Mouse (Mus musculus): Measurements from ENCODE around the gene Copz2. TPM values are rescaled to one million over a fixed set of nuclear protein-coding genes. Genes with fewer than 3 reads are reported as not detected.

Copz2 gene
- polyA plus RNA-seq, 1 experiment: 10.6 TPM

GRCm38 (mm10) chr11:96828881-96829280 is 20.8 kb upstream of the Copz2 start:
- H3K27me3 ChIP-seq (ENCODE audit: control insufficient read depth, insufficient read depth, low read length): no peaks in the 10 kb centered on the region
- H3K4me1 ChIP-seq (ENCODE audit: control insufficient read depth, insufficient read depth, insufficient read length): peaks cover 3% of the 10 kb centered on the region; the same call in 1 of the 2 replicates
- H3K4me3 ChIP-seq (ENCODE audit: extremely low read depth, insufficient read depth, insufficient read length): peak overlapping the region; percentile 81
- peak overlapping the region; percentile 95 for H3K27ac ChIP-seq (ENCODE audit: insufficient read depth, low read length)
- no peak for DNase-seq (ENCODE audit: low read depth in 1 of 2, low spot score in 2 of 2)
- peaks cover 9% of the 10 kb centered on the region for H3K36me3 ChIP-seq (ENCODE audit: control insufficient read depth, insufficient read depth, low read length)
- TF ChIP-seq CTCF (IDR thresholded peaks at IDR 0.05; ENCODE audit: extremely low read depth, insufficient read depth, insufficient read length, insufficient replicate concordance): no peak
- no peak for TF ChIP-seq POLR2A (IDR thresholded peaks at IDR 0.05; ENCODE audit: low read depth, low read length)
- WGBS: 9% methylated on average over 10 of the region's 10 CpGs

- Histone ChIP-seq H3K4me3 (ENCODE audit: extremely low read depth, insufficient read depth, insufficient read length) (peak overlapping the region; percentile 81), H3K27ac (ENCODE audit: insufficient read depth, low read length) (peak overlapping the region; percentile 95), H3K27me3 (ENCODE audit: control insufficient read depth, insufficient read depth, low read length) (no peaks in the 10 kb centered on the region), H3K4me1 (ENCODE audit: control insufficient read depth, insufficient read depth, insufficient read length) (peaks cover 3% of the 10 kb centered on the region; the same call in 1 of the 2 replicates), H3K36me3 (ENCODE audit: control insufficient read depth, insufficient read depth, low read length) (peaks cover 9% of the 10 kb centered on the region)
- TF ChIP-seq CTCF (IDR thresholded peaks at IDR 0.05; ENCODE audit: extremely low read depth, insufficient read depth, insufficient read length, insufficient replicate concordance) (no peak), POLR2A (IDR thresholded peaks at IDR 0.05; ENCODE audit: low read depth, low read length) (peak; percentile 56)
- peak; percentile 27 to 80 for DNase-seq (ENCODE audit: low read depth in 1 of 2, low spot score in 2 of 2)
- under 1% methylated on average over 32 of the region's 33 CpGs for WGBS
Measured at GRCm38 (mm10) chr11:96829403-96829812, 20.3 kb upstream of the Copz2 start.

GRCm38 (mm10) chr11:96829813-96830538 is 19.7 kb upstream of the Copz2 start, which contains the start of gene Nfe2l1:
Nfe2l1 (minus strand) TSS chr11:96829968.
- Histone ChIP-seq H3K27me3 (ENCODE audit: control insufficient read depth, insufficient read depth, low read length) (no peaks in the 10 kb centered on the region), H3K36me3 (ENCODE audit: control insufficient read depth, insufficient read depth, low read length) (peaks cover 9% of the 10 kb centered on the region), H3K4me1 (ENCODE audit: control insufficient read depth, insufficient read depth, insufficient read length) (peaks cover 3% of the 10 kb centered on the region; the same call in 1 of the 2 replicates), H3K27ac (ENCODE audit: insufficient read depth, low read length) (peak within 1 kb of the TSS; percentile 95), H3K4me3 (ENCODE audit: extremely low read depth, insufficient read depth, insufficient read length) (peak within 1 kb of the TSS; percentile 81)
- DNase-seq (ENCODE audit: low read depth in 1 of 2, low spot score in 2 of 2): peak; percentile 99
- TF ChIP-seq POLR2A (IDR thresholded peaks at IDR 0.05; ENCODE audit: low read depth, low read length) (peak; percentile 47), CTCF (IDR thresholded peaks at IDR 0.05; ENCODE audit: extremely low read depth, insufficient read depth, insufficient read length, insufficient replicate concordance) (no peak)
- WGBS: under 1% methylated on average over 51 of the region's 51 CpGs

- no peaks in the 10 kb centered on the region for H3K27me3 ChIP-seq (ENCODE audit: control insufficient read depth, insufficient read depth, low read length)
- WGBS: 26% methylated on average over 13 of the region's 13 CpGs
- H3K4me1 ChIP-seq (ENCODE audit: control insufficient read depth, insufficient read depth, insufficient read length): no peaks in the 10 kb centered on the region; the same call in 1 of the 2 replicates
- peak overlapping the region; percentile 80 for H3K4me3 ChIP-seq (ENCODE audit: extremely low read depth, insufficient read depth, insufficient read length)
- TF ChIP-seq CTCF (IDR thresholded peaks at IDR 0.05; ENCODE audit: extremely low read depth, insufficient read depth, insufficient read length, insufficient replicate concordance): no peak
- no peak for TF ChIP-seq POLR2A (IDR thresholded peaks at IDR 0.05; ENCODE audit: low read depth, low read length)
- no peak for DNase-seq (ENCODE audit: low read depth in 1 of 2, low spot score in 2 of 2)
- H3K27ac ChIP-seq (ENCODE audit: insufficient read depth, low read length): peak overlapping the region; percentile 95
- H3K36me3 ChIP-seq (ENCODE audit: control insufficient read depth, insufficient read depth, low read length): peaks cover 9% of the 10 kb centered on the region
Measured at GRCm38 (mm10) chr11:96830539-96831216, 19.0 kb upstream of the Copz2 start.

- no peak overlapping the region for H3K27ac ChIP-seq (ENCODE audit: insufficient read depth, low read length)
- WGBS: 92% methylated on average over 4 of the region's 4 CpGs
- H3K4me3 ChIP-seq (ENCODE audit: extremely low read depth, insufficient read depth, insufficient read length): no peak overlapping the region
- no peak for TF ChIP-seq CTCF (IDR thresholded peaks at IDR 0.05; ENCODE audit: extremely low read depth, insufficient read depth, insufficient read length, insufficient replicate concordance)
- TF ChIP-seq POLR2A (IDR thresholded peaks at IDR 0.05; ENCODE audit: low read depth, low read length): no peak
- H3K4me1 ChIP-seq (ENCODE audit: control insufficient read depth, insufficient read depth, insufficient read length): no peaks in the 10 kb centered on the region; the same call in 1 of the 2 replicates
- H3K27me3 ChIP-seq (ENCODE audit: control insufficient read depth, insufficient read depth, low read length): no peaks in the 10 kb centered on the region
- peaks cover 9% of the 10 kb centered on the region for H3K36me3 ChIP-seq (ENCODE audit: control insufficient read depth, insufficient read depth, low read length)
- no peak for DNase-seq (ENCODE audit: low read depth in 1 of 2, low spot score in 2 of 2)
Measured at GRCm38 (mm10) chr11:96831516-96831915, 18.2 kb upstream of the Copz2 start.

GRCm38 (mm10) chr11:96832541-96832940 is 17.1 kb upstream of the Copz2 start:
- 86% methylated on average over 3 of the region's 3 CpGs for WGBS
- H3K4me1 ChIP-seq (ENCODE audit: control insufficient read depth, insufficient read depth, insufficient read length): no peaks in the 10 kb centered on the region; the same call in 1 of the 2 replicates
- TF ChIP-seq CTCF (IDR thresholded peaks at IDR 0.05; ENCODE audit: extremely low read depth, insufficient read depth, insufficient read length, insufficient replicate concordance) (no peak), POLR2A (IDR thresholded peaks at IDR 0.05; ENCODE audit: low read depth, low read length) (no peak)
- H3K4me3 ChIP-seq (ENCODE audit: extremely low read depth, insufficient read depth, insufficient read length): no peak overlapping the region
- no peaks in the 10 kb centered on the region for H3K27me3 ChIP-seq (ENCODE audit: control insufficient read depth, insufficient read depth, low read length)
- peaks cover 3% of the 10 kb centered on the region; the same call in 1 of the 2 replicates for H3K36me3 ChIP-seq (ENCODE audit: control insufficient read depth, insufficient read depth, low read length)
- no peak for DNase-seq (ENCODE audit: low read depth in 1 of 2, low spot score in 2 of 2)
- no peak overlapping the region for H3K27ac ChIP-seq (ENCODE audit: insufficient read depth, low read length)

Data from spleen, adult 2 months (tissue).